Mouse (Mus musculus) liver, postnatal 0 days (tissue): ENCODE measurements around the gene Ffar3.

ENCODE experiments used
- CTCF ChIP-seq: sonication (generic); IDR thresholded peaks from 2 replicates; pipeline ENCODE4 v1.5.1; 2016; ENCODE audit warnings: antibody characterized with exemption, low read depth
- EP300 ChIP-seq: IDR thresholded peaks from 2 replicates; pipeline ENCODE4 v1.6.1; 2016; ENCODE audit warnings: antibody characterized with exemption, low read depth, mild to moderate bottlenecking

DNA sequence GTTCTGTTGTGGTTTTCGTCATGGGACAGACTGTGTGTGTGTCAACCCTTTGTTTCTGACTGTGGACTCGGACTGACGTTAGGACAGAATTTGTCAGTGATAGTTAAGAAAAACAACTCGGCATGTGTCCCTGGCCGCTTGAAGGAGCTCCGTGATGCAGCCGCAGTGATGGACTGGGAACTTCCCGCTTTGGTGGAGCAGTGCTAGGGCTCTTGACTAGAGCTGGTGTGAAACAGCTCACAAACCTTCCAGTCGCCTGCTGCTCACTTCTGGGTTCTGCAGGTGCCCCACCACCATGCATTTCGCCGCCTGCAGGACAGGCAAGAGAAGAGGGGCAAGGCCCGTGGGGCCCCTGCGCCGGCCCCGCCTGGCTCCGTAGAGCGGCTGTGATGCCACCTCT, 23.7 kb downstream of the Ffar3 start:
- TF ChIP-seq CTCF = no peak
- TF ChIP-seq EP300 = no peak
